Mouse (Mus musculus): ENCODE results near the gene Trap1. TPM values are rescaled to one million over a fixed set of nuclear protein-coding genes. Genes with fewer than 3 reads are reported as not detected.

Trap1 gene
- total RNA-seq, 2 experiments from 2014 or later = 94.3 to 167 TPM

Other genes with a start within 250 kb of the Trap1 start
- not detected in 2 replicates for gene Olfr15, start 246.9 kb downstream of the Trap1 start, total RNA-seq (2015)
- gene Olfr15, start 246.9 kb downstream of the Trap1 start, total RNA-seq (2017) = not detected in 2 replicates
- 0.32 and 0.49 TPM in 2 replicates for gene Zfp174, start 230.6 kb downstream of the Trap1 start, total RNA-seq (2015)
- 0.51 and 0.92 TPM in 2 replicates for gene Zfp174, start 230.6 kb downstream of the Trap1 start, total RNA-seq (2017)
- 92.6 and 98.1 TPM in 2 replicates for gene Naa60, start 205.5 kb downstream of the Trap1 start, total RNA-seq (2015)
- gene Naa60, start 205.5 kb downstream of the Trap1 start, total RNA-seq (2017) = 26.2 and 38.9 TPM in 2 replicates
- 7.1 and 10.6 TPM in 2 replicates for gene Zfp597, start 193.3 kb downstream of the Trap1 start, total RNA-seq (2015)
- gene Zfp597, start 193.3 kb downstream of the Trap1 start, total RNA-seq (2017) = 13.2 and 14.7 TPM in 2 replicates
- not detected in 2 replicates for gene Gm20695, start 193.2 kb downstream of the Trap1 start, total RNA-seq (2015)
- gene Gm20695, start 193.2 kb downstream of the Trap1 start, total RNA-seq (2017) = 0.21 and 1.3 TPM in 2 replicates
- gene 1700037C18Rik, start 169.1 kb downstream of the Trap1 start, total RNA-seq (2015) = 2.0 and 2.6 TPM in 2 replicates
- 1.1 and 1.3 TPM in 2 replicates for gene 1700037C18Rik, start 169.1 kb downstream of the Trap1 start, total RNA-seq (2017)
- 21.0 and 22.1 TPM in 2 replicates for gene Cluap1, start 169.0 kb downstream of the Trap1 start, total RNA-seq (2015)
- gene Cluap1, start 169.0 kb downstream of the Trap1 start, total RNA-seq (2017) = 38.2 and 48.4 TPM in 2 replicates
- gene Nlrc3, start 101.2 kb downstream of the Trap1 start, total RNA-seq (2015) = 0.39 and 1.0 TPM in 2 replicates
- 0.29 and 1.1 TPM in 2 replicates for gene Nlrc3, start 101.2 kb downstream of the Trap1 start, total RNA-seq (2017)
- 19.7 and 22.6 TPM in 2 replicates for gene Slx4, start 74.1 kb downstream of the Trap1 start, total RNA-seq (2015)
- 25.6 and 30.3 TPM in 2 replicates for gene Slx4, start 74.1 kb downstream of the Trap1 start, total RNA-seq (2017)
- gene Dnase1, start 40.9 kb downstream of the Trap1 start, total RNA-seq (2015) = not detected in 2 replicates
- 0.57 and 1.00 TPM in 2 replicates for gene Dnase1, start 40.9 kb downstream of the Trap1 start, total RNA-seq (2017)
- 43.2 and 45.4 TPM in 2 replicates for gene Crebbp, start 136.2 kb upstream of the Trap1 start, total RNA-seq (2015)
- gene Crebbp, start 136.2 kb upstream of the Trap1 start, total RNA-seq (2017) = 11.5 and 25.0 TPM in 2 replicates

Measured in megakaryocyte progenitor cell, adult 5-6 weeks (primary cell).